Mouse (Mus musculus): ENCODE results near the gene Vegfa. TPM values are rescaled to one million over a fixed set of nuclear protein-coding genes. Genes with fewer than 3 reads are reported as not detected.
A peak's percentile ranks its signal among the peaks of the same experiment; 100 is the strongest.
"Not testable (repeated sequence)": the region's sequence is repeated elsewhere in the genome, so short reads cannot be mapped to it uniquely, and the experiment has no call there.

Gene Vegfa
- polyA plus RNA-seq, 1 experiment from 2014 or later = 3.3 TPM

GRCm38 (mm10) chr17:45996921-45997444, 35.2 kb downstream of the Vegfa start:
- Histone ChIP-seq H3K36me3 (ENCODE audit: control insufficient read depth, insufficient read depth, low read length) (no peaks in the 10 kb centered on the region), H3K27me3 (ENCODE audit: control insufficient read depth, insufficient read depth, low read length) (no peaks in the 10 kb centered on the region), H3K4me3 (ENCODE audit: low read depth, low read length) (no peak overlapping the region), H3K27ac (replicated peaks; ENCODE audit: low read depth, low read length) (no peak overlapping the region), H3K9ac (ENCODE audit: low read length) (no peak overlapping the region), H3K4me1 (ENCODE audit: control insufficient read depth, insufficient read depth, low read length) (no peaks in the 10 kb centered on the region), H3K4me2 (ENCODE audit: low read depth, severe bottlenecking) (no peak overlapping the region), H3K9me3 (ENCODE audit: control insufficient read depth, low read length) (no peaks in the 10 kb centered on the region)
- 78% methylated on average over 9 of the region's 9 CpGs for WGBS
- ATAC-seq (ENCODE audit: insufficient number of reproducible peaks, low FRiP score, low TSS enrichment, low read depth) (no peak), DNase-seq (ENCODE audit: low spot score) (no peak)

GRCm38 (mm10) chr17:45994281-45994817, 37.8 kb downstream of the Vegfa start:
- Histone ChIP-seq H3K9me3 (ENCODE audit: control insufficient read depth, low read length) (no peaks in the 10 kb centered on the region), H3K27ac (replicated peaks; ENCODE audit: low read depth, low read length) (no peak overlapping the region), H3K4me2 (ENCODE audit: low read depth, severe bottlenecking) (no peak overlapping the region), H3K4me1 (ENCODE audit: control insufficient read depth, insufficient read depth, low read length) (no peaks in the 10 kb centered on the region), H3K4me3 (ENCODE audit: low read depth, low read length) (no peak overlapping the region), H3K9ac (ENCODE audit: low read length) (no peak overlapping the region), H3K27me3 (ENCODE audit: control insufficient read depth, insufficient read depth, low read length) (no peaks in the 10 kb centered on the region), H3K36me3 (ENCODE audit: control insufficient read depth, insufficient read depth, low read length) (no peaks in the 10 kb centered on the region)
- ATAC-seq (ENCODE audit: insufficient number of reproducible peaks, low FRiP score, low TSS enrichment, low read depth) = no peak
- no peak for DNase-seq (ENCODE audit: low spot score)
- WGBS = 83% methylated on average over 11 of the region's 11 CpGs

- no peak overlapping the region for H3K27ac ChIP-seq (replicated peaks; ENCODE audit: low read depth, low read length)
These were observed 45.3 kb downstream of the Vegfa start for GRCm38 (mm10) chr17:45986915-45987314.

GRCm38 (mm10) chr17:45986374-45986773, 45.8 kb downstream of the Vegfa start:
- Histone ChIP-seq H3K4me3 (ENCODE audit: low read depth, low read length) (no peak overlapping the region), H3K9ac (ENCODE audit: low read length) (no peak overlapping the region), H3K9me3 (ENCODE audit: control insufficient read depth, low read length) (no peaks in the 10 kb centered on the region; the same call in 1 of the 2 replicates), H3K4me1 (ENCODE audit: control insufficient read depth, insufficient read depth, low read length) (no peaks in the 10 kb centered on the region), H3K36me3 (ENCODE audit: control insufficient read depth, insufficient read depth, low read length) (no peaks in the 10 kb centered on the region), H3K27ac (replicated peaks; ENCODE audit: low read depth, low read length) (no peak overlapping the region), H3K27me3 (ENCODE audit: control insufficient read depth, insufficient read depth, low read length) (no peaks in the 10 kb centered on the region), H3K4me2 (ENCODE audit: low read depth, severe bottlenecking) (no peak overlapping the region)
- WGBS = 79% methylated on average over 6 of the region's 6 CpGs
- no peak for ATAC-seq (ENCODE audit: insufficient number of reproducible peaks, low FRiP score, low TSS enrichment, low read depth)
- DNase-seq (ENCODE audit: low spot score) = no peak

More at GRCm38 (mm10) chr17:45986915-45987314, 45.3 kb downstream of the Vegfa start:
- Histone ChIP-seq H3K27me3 (ENCODE audit: control insufficient read depth, insufficient read depth, low read length) (no peaks in the 10 kb centered on the region), H3K9ac (ENCODE audit: low read length) (no peak overlapping the region), H3K36me3 (ENCODE audit: control insufficient read depth, insufficient read depth, low read length) (no peaks in the 10 kb centered on the region), H3K4me1 (ENCODE audit: control insufficient read depth, insufficient read depth, low read length) (no peaks in the 10 kb centered on the region), H3K4me2 (ENCODE audit: low read depth, severe bottlenecking) (no peak overlapping the region), H3K9me3 (ENCODE audit: control insufficient read depth, low read length) (no peaks in the 10 kb centered on the region; the same call in 1 of the 2 replicates), H3K4me3 (ENCODE audit: low read depth, low read length) (no peak overlapping the region)
- ATAC-seq (ENCODE audit: insufficient number of reproducible peaks, low FRiP score, low TSS enrichment, low read depth) (no peak), DNase-seq (ENCODE audit: low spot score) (no peak)
- 90% methylated on average over 3 of the region's 3 CpGs for WGBS

GRCm38 (mm10) chr17:45983185-45983584, 49.0 kb downstream of the Vegfa start:
- H3K27ac ChIP-seq (replicated peaks; ENCODE audit: low read depth, low read length); H3K4me3 ChIP-seq (ENCODE audit: low read depth, low read length); H3K36me3 ChIP-seq (ENCODE audit: control insufficient read depth, insufficient read depth, low read length); H3K4me1 ChIP-seq (ENCODE audit: control insufficient read depth, insufficient read depth, low read length); H3K27me3 ChIP-seq (ENCODE audit: control insufficient read depth, insufficient read depth, low read length); H3K9me3 ChIP-seq (ENCODE audit: control insufficient read depth, low read length); DNase-seq (ENCODE audit: low spot score); H3K4me2 ChIP-seq (ENCODE audit: low read depth, severe bottlenecking); H3K9ac ChIP-seq (ENCODE audit: low read length); ATAC-seq (ENCODE audit: insufficient number of reproducible peaks, low FRiP score, low TSS enrichment, low read depth): not testable (repeated sequence)
- WGBS = 97% methylated on average over 1 of the region's 1 CpGs

- Histone ChIP-seq H3K9me3 (ENCODE audit: control insufficient read depth, low read length) (no peaks in the 10 kb centered on the region), H3K36me3 (ENCODE audit: control insufficient read depth, insufficient read depth, low read length) (no peaks in the 10 kb centered on the region), H3K27me3 (ENCODE audit: control insufficient read depth, insufficient read depth, low read length) (no peaks in the 10 kb centered on the region), H3K4me1 (ENCODE audit: control insufficient read depth, insufficient read depth, low read length) (no peaks in the 10 kb centered on the region), H3K9ac (ENCODE audit: low read length) (no peak overlapping the region), H3K27ac (replicated peaks; ENCODE audit: low read depth, low read length) (no peak overlapping the region), H3K4me3 (ENCODE audit: low read depth, low read length) (no peak overlapping the region), H3K4me2 (ENCODE audit: low read depth, severe bottlenecking) (no peak overlapping the region)
- 41% methylated on average over 1 of the region's 1 CpGs for WGBS
- DNase-seq (ENCODE audit: low spot score) = no peak
- ATAC-seq (ENCODE audit: insufficient number of reproducible peaks, low FRiP score, low TSS enrichment, low read depth) = no peak
These were observed 50.3 kb downstream of the Vegfa start for GRCm38 (mm10) chr17:45981841-45982240.

GRCm38 (mm10) chr17:45979025-45979805, 53.0 kb downstream of the Vegfa start:
- no peaks in the 10 kb centered on the region for H3K9me3 ChIP-seq (ENCODE audit: control insufficient read depth, low read length)
- no peak overlapping the region for H3K4me3 ChIP-seq (ENCODE audit: low read depth, low read length)
- H3K4me2 ChIP-seq (ENCODE audit: low read depth, severe bottlenecking) = no peak overlapping the region
- no peaks in the 10 kb centered on the region for H3K36me3 ChIP-seq (ENCODE audit: control insufficient read depth, insufficient read depth, low read length)
- no peak overlapping the region for H3K27ac ChIP-seq (replicated peaks; ENCODE audit: low read depth, low read length)
- no peaks in the 10 kb centered on the region for H3K27me3 ChIP-seq (ENCODE audit: control insufficient read depth, insufficient read depth, low read length)
- ATAC-seq (ENCODE audit: insufficient number of reproducible peaks, low FRiP score, low TSS enrichment, low read depth) (no peak), DNase-seq (ENCODE audit: low spot score) (no peak)
- peaks cover 5% of the 10 kb centered on the region; the same call in 1 of the 2 replicates for H3K4me1 ChIP-seq (ENCODE audit: control insufficient read depth, insufficient read depth, low read length)
- 62% methylated on average over 10 of the region's 10 CpGs for WGBS
- no peak overlapping the region for H3K9ac ChIP-seq (ENCODE audit: low read length)

DNA sequence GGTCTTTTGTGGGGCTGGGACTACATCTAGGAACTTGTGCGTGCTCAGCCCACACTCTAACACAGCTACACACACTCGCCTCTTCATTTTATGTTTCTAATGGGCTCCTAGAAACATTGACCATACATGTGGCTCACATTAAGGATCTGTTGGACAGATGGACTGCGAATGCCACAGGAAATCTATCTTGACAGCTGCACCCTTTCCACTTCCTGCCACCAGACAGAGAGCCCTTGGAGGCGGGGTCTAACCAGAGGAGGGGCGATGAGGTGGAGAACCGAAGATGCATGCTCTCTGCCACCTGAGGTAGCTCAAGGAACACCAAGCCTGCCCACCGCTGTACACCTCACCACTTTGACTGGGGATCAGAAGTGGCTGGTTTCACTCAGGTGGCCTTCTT, 57.7 kb downstream of the Vegfa start:
- H3K4me1 ChIP-seq (ENCODE audit: control insufficient read depth, insufficient read depth, low read length) = peaks cover 5% of the 10 kb centered on the region; the same call in 1 of the 2 replicates
- DNase-seq (ENCODE audit: low spot score) = peak; percentile 61
- H3K27ac ChIP-seq (replicated peaks; ENCODE audit: low read depth, low read length) = no peak overlapping the region
- no peak overlapping the region for H3K9ac ChIP-seq (ENCODE audit: low read length)
- H3K4me2 ChIP-seq (ENCODE audit: low read depth, severe bottlenecking) = no peak overlapping the region
- 28% methylated on average over 7 of the region's 7 CpGs for WGBS
- ATAC-seq (ENCODE audit: insufficient number of reproducible peaks, low FRiP score, low TSS enrichment, low read depth) = peak; percentile 63; the same call in 1 of the 2 replicates
- no peak overlapping the region for H3K4me3 ChIP-seq (ENCODE audit: low read depth, low read length)
- H3K27me3 ChIP-seq (ENCODE audit: control insufficient read depth, insufficient read depth, low read length) = no peaks in the 10 kb centered on the region
- H3K9me3 ChIP-seq (ENCODE audit: control insufficient read depth, low read length) = no peaks in the 10 kb centered on the region
- H3K36me3 ChIP-seq (ENCODE audit: control insufficient read depth, insufficient read depth, low read length) = no peaks in the 10 kb centered on the region
